Mouse (Mus musculus) spleen, adult 2 months (tissue): ENCODE measurements at regions not wholly inside any gene's neighbourhood (a gene's known extent, or its start where the extent isn't known, plus 50 kb on each side); places are given as distances from the start of the nearest gene placed in this dataset.

ENCODE experiments used
- DNase-seq, 2 experiments: peaks; one replicate each; pipeline versions ENCODE4 v3.0.0 to v3.0.0-alpha.2; 2012 to 2021; ENCODE audit warnings: low spot score in 2 of 2, low read depth in 1 of 2
- H3K27ac ChIP-seq: fragments of 200-500 bp; 2 replicates; pipeline ENCODE4 v1.5.1; 2012; ENCODE audit warnings: low read length, inconsistent platforms; ENCODE audit not compliant: insufficient read depth
- H3K27me3 ChIP-seq: fragments of 200-500 bp; 2 replicates; pipeline ENCODE4 v1.6.1; 2012; ENCODE audit warnings: mild to moderate bottlenecking, moderate library complexity, low read length, inconsistent platforms; ENCODE audit not compliant: control insufficient read depth, insufficient read depth
- H3K36me3 ChIP-seq: fragments of 200-500 bp; 2 replicates; pipeline ENCODE4 v1.6.1; 2012; ENCODE audit warnings: mild to moderate bottlenecking, low read length, inconsistent platforms; ENCODE audit not compliant: control insufficient read depth, insufficient read depth
- H3K4me1 ChIP-seq: fragments of 200-500 bp; 2 replicates; pipeline ENCODE4 v1.6.1; 2011; ENCODE audit warnings: inconsistent platforms; ENCODE audit not compliant: control insufficient read depth, insufficient read depth, insufficient read length
- H3K4me3 ChIP-seq: fragments of 200-500 bp; 2 replicates; pipeline ENCODE4 v1.5.1; 2011; ENCODE audit warnings: mild to moderate bottlenecking, inconsistent platforms; ENCODE audit not compliant: insufficient read depth, insufficient read length; ENCODE audit errors: extremely low read depth
- CTCF ChIP-seq: fragments of 200-500 bp; IDR thresholded peaks from 2 replicates; pipeline ENCODE4 v1.5.1; 2011; ENCODE audit warnings: mild to moderate bottlenecking, inconsistent platforms; ENCODE audit not compliant: insufficient read depth, insufficient read length, insufficient replicate concordance; ENCODE audit errors: extremely low read depth
- POLR2A ChIP-seq: fragments of 200-500 bp; IDR thresholded peaks from 2 replicates; pipeline ENCODE4 v1.6.1; 2011; ENCODE audit warnings: low read depth, low read length, inconsistent platforms
- WGBS: fragments of 180-500 bp; shearing (Covaris S2); methylation state at CpG from one replicate; pipeline ENCODE4 v1.1.7; 2018; 5-methylcytosine and 5-hydroxymethylcytosine counted together

GRCm38 (mm10) chr15:27219126-27219738 lies 247.2 kb upstream of the Ank start:
- WGBS = 93% methylated on average over 3 of the region's 3 CpGs
- H3K27me3 ChIP-seq = no peaks in the 10 kb centered on the region
- no peak for DNase-seq

GRCm38 (mm10) chr15:27223610-27224511 lies 242.6 kb upstream of the Ank start:
- Histone ChIP-seq H3K27ac (no peak overlapping the region), H3K27me3 (no peaks in the 10 kb centered on the region), H3K4me3 (no peak overlapping the region), H3K4me1 (no peaks in the 10 kb centered on the region), H3K36me3 (no peaks in the 10 kb centered on the region)
- TF ChIP-seq CTCF (no peak), POLR2A (no peak)
- WGBS = 76% methylated on average over 14 of the region's 14 CpGs
- no peak for DNase-seq

More at GRCm38 (mm10) chr15:27219126-27219738, 247.2 kb upstream of the Ank start:
- Histone ChIP-seq H3K36me3 (no peaks in the 10 kb centered on the region), H3K4me3 (no peak overlapping the region), H3K4me1 (no peaks in the 10 kb centered on the region), H3K27ac (no peak overlapping the region)
- no peak for TF ChIP-seq POLR2A
- TF ChIP-seq CTCF = no peak

- Histone ChIP-seq H3K27me3 (no peaks in the 10 kb centered on the region), H3K4me1 (no peaks in the 10 kb centered on the region), H3K4me3 (no peak overlapping the region), H3K36me3 (no peaks in the 10 kb centered on the region), H3K27ac (no peak overlapping the region)
- no peak for TF ChIP-seq CTCF
- no peak for TF ChIP-seq POLR2A
- WGBS = 82% methylated on average over 4 of the region's 4 CpGs
- DNase-seq = no peak
These were observed 242.0 kb upstream of the Ank start for GRCm38 (mm10) chr15:27224512-27224850.

- Histone ChIP-seq H3K4me3 (no peak overlapping the region), H3K27me3 (no peaks in the 10 kb centered on the region), H3K27ac (no peak overlapping the region), H3K4me1 (no peaks in the 10 kb centered on the region), H3K36me3 (no peaks in the 10 kb centered on the region)
- DNase-seq = no peak
- TF ChIP-seq CTCF (no peak), POLR2A (no peak)
- 36% methylated on average over 5 of the region's 5 CpGs for WGBS
These were observed 233.7 kb upstream of the Ank start for GRCm38 (mm10) chr15:27232804-27233203.

GRCm38 (mm10) chr15:27234770-27235169 lies 231.7 kb upstream of the Ank start:
- 27% methylated on average over 4 of the region's 4 CpGs for WGBS
- H3K27me3 ChIP-seq = no peaks in the 10 kb centered on the region
- DNase-seq = no peak
- H3K27ac ChIP-seq = no peak overlapping the region
- no peaks in the 10 kb centered on the region for H3K36me3 ChIP-seq
- H3K4me1 ChIP-seq = no peaks in the 10 kb centered on the region
- H3K4me3 ChIP-seq = no peak overlapping the region
- TF ChIP-seq CTCF = peak; percentile 19; the same call in 1 of the 2 replicates
- no peak for TF ChIP-seq POLR2A

GRCm38 (mm10) chr15:27238301-27238700 lies 228.2 kb upstream of the Ank start:
- Histone ChIP-seq H3K27ac (no peak overlapping the region), H3K36me3 (no peaks in the 10 kb centered on the region), H3K4me1 (no peaks in the 10 kb centered on the region), H3K4me3 (no peak overlapping the region), H3K27me3 (no peaks in the 10 kb centered on the region)
- no peak for DNase-seq
- TF ChIP-seq POLR2A = no peak
- TF ChIP-seq CTCF = no peak
- 70% methylated on average over 1 of the region's 1 CpGs for WGBS

- H3K36me3 ChIP-seq = no peaks in the 10 kb centered on the region
- no peak for DNase-seq
- H3K4me3 ChIP-seq = no peak overlapping the region
- TF ChIP-seq POLR2A = no peak
- no peak for TF ChIP-seq CTCF
- H3K4me1 ChIP-seq = no peaks in the 10 kb centered on the region
- no peak overlapping the region for H3K27ac ChIP-seq
- WGBS = 34% methylated on average over 3 of the region's 3 CpGs
- no peaks in the 10 kb centered on the region for H3K27me3 ChIP-seq
These were observed 220.2 kb upstream of the Ank start for GRCm38 (mm10) chr15:27246302-27246701.
